Mouse (Mus musculus): ENCODE measurements around the gene Med27.
A peak's percentile ranks its signal among the peaks of the same experiment; 100 is the strongest.

GRCm38 (mm10) chr2:29346629-29347271 is at the start of gene Med27:
- peak; percentile 86 for TF ChIP-seq POLR2A (IDR thresholded peaks at IDR 0.05; ENCODE audit: low read depth, low read length)
- no peak; the same call in 1 of the 2 replicates for TF ChIP-seq JUND (conservative IDR thresholded peaks at IDR 0.05; ENCODE audit: low read depth, low read length)
- peak; percentile 97 for TF ChIP-seq MXI1 (IDR thresholded peaks at IDR 0.05; ENCODE audit: low read depth, low read length)
- no peak for TF ChIP-seq USF1 (IDR thresholded peaks at IDR 0.05; ENCODE audit: low read depth, low read length)
- peak; percentile 70 for TF ChIP-seq MYC (IDR thresholded peaks at IDR 0.05; ENCODE audit: low read depth, low read length)
- no peak for TF ChIP-seq CHD1 (IDR thresholded peaks at IDR 0.05; ENCODE audit: low read depth, low read length)
- peak; percentile 59; the same call in 1 of the 2 replicates for TF ChIP-seq TBP (conservative IDR thresholded peaks at IDR 0.05; ENCODE audit: low read depth, low read length)
- TF ChIP-seq UBTF (IDR thresholded peaks at IDR 0.05; ENCODE audit: low read depth, low read length), result no peak
- TF ChIP-seq EP300 (IDR thresholded peaks at IDR 0.05; ENCODE audit: low read length), result no peak
- TF ChIP-seq CTCF (conservative IDR thresholded peaks at IDR 0.05 in 1 of 2, IDR thresholded peaks at IDR 0.05 in 1 of 2; ENCODE audit: low read depth in 2 of 2, low read length in 2 of 2), result 0 out of 4 replicates have a peak, but pooled peaks of 1 of the 2 experiments have one; percentile 18
- peak; percentile 72 for TF ChIP-seq MEF2A (IDR thresholded peaks at IDR 0.05; ENCODE audit: borderline replicate concordance, low read depth, low read length)
- TF ChIP-seq E2F4 (IDR thresholded peaks at IDR 0.05; ENCODE audit: insufficient replicate concordance, low read depth, low read length), result peak; percentile 81; the same call in 1 of the 2 replicates
- no peak for TF ChIP-seq MAZ (IDR thresholded peaks at IDR 0.05; ENCODE audit: low read depth, low read length)

Measured in CH12.LX (cell line).